Mouse (Mus musculus): ENCODE data around the gene Esr1.

DNA sequence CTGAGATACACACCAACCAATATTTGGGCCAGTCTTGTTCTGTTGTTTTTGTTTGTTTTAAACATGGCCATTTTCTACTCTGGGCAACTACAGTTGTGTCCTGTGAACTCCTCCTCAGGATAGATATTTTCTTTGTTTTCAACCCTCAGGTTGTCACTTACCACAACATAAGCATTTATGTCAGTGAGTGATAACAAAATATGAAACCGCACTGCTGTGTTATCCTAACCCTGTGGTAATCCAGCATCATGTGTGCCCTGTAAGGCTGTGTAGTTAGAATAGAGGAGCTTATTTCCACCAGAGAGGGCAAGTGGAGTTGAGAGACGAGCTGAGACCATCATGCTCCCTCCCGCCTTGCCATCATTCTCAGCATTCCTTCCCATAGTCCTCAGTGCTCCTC, 385.2 kb downstream of the Esr1 start:
- TF ChIP-seq POLR2A (IDR thresholded peaks at IDR 0.05; ENCODE audit: insufficient read depth, low read length) (no peak), EP300 (IDR thresholded peaks at IDR 0.05; ENCODE audit: insufficient read depth, low read depth, low read length) (no peak)
